Mouse (Mus musculus): ENCODE results near the gene Klf1.

The Klf1 gene

DNA sequence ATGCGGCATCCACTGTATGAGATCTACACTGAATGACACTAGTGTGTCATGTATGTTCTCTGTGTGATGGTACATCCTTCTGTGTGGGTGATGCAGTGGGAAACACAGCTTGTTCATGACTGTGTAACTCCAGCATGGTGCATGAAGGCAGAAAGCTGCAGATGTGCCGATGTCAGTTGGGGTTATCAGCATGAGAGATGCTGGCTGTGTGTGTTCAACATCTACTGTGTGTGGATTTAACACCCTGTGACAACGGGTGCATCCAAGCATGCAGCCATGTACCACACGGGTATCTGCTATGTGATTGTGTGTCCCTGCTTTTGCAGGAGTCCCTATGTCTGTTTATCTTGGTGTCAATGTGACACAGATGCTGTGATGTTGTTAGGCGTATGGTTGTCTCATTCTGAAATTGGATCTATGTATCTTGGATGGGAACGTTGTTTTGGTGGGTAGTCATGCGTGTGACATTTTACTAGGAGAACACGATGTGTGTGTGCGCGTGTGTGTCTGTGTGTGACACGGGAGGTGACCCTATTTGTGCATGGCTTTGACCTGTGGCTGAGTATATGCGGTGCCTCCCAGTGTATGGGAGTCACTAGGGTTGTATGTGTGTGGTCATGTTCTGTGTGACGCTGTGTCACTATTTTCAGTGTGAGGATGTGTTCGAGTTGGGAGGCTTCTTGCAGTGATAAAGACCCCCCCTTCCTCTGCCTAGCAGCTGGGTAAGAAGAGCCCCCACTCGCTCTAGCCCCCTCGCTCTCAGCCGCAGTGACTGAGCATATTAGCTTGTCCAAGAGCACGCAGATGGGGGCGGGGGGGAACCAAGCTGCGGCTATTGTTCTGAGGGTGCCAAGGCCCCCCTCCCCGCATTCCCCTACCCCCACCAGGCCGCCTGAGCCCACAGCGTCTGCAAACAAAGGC lies 34.6 kb downstream of the Klf1 start:
- DNase-seq (ENCODE audit: low spot score in 2 of 2), result no peak

DNA sequence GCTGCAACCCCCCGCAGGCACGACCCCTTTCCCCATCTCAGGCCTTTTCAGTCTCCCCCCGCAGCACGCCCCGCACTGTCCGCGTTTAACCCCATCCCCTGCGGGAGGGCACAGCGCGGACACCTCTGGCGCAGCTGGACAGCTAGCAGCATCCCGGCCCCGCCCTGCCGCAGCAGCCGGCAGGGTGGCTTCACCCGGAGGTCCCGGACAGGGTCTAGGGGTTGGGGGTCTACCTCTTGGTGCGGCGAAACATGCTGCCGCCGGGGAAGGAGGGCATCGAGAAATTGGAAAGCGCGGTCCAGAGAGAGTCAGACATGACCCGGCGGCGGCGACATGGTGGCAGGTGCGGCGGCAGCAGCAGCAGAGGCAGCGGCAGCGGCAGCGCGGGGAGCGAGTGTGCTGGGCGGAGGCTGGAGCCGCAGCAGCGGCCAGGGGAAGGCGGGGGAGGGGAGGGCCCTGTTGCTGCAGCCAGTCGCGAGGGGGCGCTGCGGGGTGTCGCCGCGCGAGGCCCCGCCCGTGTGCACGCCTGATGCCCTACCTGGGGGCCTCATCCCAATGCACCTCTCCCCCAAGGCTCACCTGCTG lies 35.3 kb downstream of the Klf1 start, which contains the start of gene Mast1:
Gene Mast1, minus strand, starts transcription at position 398 of the 585 bp plus-strand sequence.
- DNase-seq (ENCODE audit: low spot score in 2 of 2), result peak in 1 of 2 experiments; percentile 72

DNA sequence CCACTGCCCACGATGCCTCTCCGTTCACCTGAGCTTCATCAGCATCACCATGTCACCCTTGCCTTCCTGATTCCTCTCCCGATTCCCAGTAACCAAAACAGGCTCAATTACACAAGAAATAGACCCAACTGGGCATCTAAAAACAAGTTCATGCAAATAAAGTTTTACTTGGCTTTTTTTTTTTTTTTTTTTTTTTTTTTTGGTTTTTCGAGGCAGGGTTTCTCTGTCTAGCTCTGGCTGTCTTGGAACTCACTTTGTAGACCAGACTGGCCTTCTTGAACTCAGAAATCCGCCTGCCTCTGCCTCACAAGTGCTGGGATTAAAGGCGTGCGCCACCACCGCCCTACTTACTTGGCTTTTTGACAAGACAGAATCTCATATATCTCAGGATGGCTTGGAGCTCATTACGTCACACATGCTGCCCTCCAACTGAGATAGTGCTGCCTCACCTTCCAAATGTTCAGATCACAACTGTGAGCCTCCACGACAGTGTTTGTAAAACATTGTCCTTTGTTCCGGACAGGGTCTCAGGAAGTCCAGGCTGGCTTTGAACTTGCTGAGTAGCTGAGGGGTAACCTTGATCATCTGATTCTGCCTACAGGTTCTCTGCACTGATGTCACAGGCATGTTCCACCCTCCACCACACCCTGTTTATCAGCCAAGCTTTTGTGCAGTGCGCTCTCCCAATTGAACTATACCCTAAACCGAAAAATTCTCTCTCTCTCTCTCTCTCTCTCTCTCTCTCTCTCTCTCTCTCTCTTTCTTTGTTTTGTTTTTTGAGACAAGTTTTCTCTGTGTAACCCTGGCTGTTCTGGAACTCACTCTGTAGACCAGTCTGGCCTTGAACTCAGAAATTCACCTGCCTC lies 36.1 kb downstream of the Klf1 start:
- no peak for DNase-seq (ENCODE audit: low spot score in 2 of 2)

DNA sequence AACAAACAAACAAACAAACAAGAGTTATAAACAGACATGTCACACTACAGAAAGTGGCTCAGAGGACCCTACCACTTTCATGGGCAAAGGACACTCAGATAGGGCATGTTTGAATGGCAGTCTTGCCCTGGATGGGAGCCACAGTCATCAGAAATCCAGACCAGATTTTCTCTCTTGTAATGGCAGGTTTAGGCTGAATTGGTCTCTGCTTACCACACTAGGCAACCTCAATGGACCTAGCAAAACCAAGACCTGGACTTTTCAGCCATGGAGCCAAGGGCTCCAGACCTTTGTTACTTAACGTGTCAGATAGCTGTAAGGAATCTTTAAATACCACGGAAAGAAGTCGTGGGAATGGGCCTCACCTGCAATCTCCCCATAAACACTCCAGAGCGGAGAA lies 42.0 kb downstream of the Klf1 start:
- DNase-seq (ENCODE audit: low spot score in 2 of 2), result no peak

DNA sequence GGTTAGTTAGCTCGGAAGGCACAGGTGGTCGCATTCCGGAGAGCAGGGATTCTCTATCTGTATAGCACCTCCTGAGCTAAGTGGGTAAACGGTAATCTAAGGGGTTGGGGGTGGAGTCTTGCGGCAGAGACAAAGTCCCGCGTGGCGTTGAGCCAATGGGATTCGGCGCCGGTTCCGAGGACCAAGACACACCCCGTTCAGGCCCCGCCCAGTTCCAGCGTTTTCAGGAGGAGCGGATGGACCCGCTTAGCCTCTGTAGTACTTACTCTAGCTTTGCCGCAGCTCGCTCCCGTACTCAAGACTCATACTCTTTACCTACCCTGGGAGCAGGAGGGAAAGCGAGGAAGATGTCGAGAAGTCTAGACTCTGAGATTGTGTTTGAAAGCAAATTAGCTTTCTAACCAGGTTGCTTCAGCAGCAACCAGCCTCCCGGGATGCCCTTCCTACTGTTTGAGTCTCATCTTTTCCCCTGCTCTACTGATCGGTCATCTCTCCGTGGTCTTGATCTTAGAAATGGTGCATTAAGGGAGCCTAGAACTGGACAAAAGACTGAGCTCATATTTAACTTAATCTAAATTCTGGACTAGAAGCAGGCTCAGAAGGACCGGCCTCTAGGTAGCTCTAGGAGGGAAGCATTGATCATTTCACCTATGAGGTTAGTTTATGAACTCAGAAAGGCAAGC lies 42.9 kb downstream of the Klf1 start:
- DNase-seq (ENCODE audit: low spot score in 2 of 2), result peak; percentile 62 to 66

DNA sequence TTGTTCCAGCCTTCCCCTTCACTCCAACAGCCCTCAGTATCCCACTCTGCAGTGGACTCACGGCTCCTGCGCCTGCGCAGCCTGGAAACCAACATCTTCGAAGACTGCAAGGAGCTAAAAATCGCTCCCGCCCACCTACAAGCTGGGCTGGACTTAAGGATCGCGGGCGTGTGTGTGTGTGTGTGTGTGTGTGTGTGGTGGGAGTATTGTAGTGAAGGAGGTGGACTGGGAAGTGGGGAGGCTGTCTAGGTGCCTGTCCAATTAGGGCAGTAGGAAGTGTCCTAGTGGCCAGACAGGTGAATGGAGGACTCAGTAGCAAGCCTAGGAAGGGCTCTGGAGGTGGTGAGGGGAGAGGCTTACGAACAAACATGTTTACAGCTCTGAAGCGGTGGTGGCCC lies 43.5 kb downstream of the Klf1 start:
- peak; percentile 69 to 78 for DNase-seq (ENCODE audit: low spot score in 2 of 2)

DNA sequence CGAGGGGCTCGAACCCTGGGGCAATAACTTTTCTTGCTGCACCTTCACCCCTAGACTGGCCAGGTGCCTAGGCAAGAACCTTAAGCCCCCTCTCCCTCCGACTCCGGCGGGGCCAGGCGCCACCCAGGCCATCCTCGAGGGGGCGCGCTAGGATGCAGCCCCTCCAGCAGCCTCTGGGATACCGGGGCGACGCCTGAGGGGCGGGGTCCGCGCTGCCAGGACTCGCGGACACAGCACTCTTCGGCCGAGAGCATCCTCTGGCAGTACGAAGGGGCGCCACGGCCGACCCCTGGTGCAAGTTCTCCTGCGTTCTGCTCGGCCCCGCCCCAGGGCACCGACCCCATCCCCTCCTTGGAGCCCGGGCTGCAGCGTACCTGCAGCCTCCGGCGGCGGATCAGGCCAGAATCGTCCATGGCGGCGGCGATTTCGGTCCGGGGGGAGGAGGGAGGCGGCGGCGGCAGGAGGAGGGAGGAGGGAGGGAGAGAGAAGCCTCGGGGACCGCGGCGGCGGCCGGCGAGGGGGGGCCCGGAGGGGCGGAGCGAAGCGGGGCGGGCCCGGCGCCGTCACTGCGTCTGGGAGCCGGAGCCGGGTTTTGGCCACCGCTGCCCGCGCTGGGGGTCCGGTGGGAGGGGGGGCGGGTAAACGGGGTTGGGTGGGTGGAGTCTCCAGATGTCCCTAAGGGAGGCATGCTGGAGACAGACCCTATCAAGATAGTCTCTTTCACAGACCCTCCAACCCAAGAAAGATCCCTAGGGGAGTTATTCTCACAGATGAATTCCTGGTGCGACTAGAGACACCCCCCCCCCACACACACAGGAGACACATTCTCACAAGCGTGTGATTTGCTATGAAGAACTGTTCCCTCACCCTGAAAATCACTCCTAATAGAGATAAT lies 44.2 kb downstream of the Klf1 start:
- DNase-seq (ENCODE audit: low spot score in 2 of 2), result peak in 1 of 2 experiments; percentile 58

DNA sequence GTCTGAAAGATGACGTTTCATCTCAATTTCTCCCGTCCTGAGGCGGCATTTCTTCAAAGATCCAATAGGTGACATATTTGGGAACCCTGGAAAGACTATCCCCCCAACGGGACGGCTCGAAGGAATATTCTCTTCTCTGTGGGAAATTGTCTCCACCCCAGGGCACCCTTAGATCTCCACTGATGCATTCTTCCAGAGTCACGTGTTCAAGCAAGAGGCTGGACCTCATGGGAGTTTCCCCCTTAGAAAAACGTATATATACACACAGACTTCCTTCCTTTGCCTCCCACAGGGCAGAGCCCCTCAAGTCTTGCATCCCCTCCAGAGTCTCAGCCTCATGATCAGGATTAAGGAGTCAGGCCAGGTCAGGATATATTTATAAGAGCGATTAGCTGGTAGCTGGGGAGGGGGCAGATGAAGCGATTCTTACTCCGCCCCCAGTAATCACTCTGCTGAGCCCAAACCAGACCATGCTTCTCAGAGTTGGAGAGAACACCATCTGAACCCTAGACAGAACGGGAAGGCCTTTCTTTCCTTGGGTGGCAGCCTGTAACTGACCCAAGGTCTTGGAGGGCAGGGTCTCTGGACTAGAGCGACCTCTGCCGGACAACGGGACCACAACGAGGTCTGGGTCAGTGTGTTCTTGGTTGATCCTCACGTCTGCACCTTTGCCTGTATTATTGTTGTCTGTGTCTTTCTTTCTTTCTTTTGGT lies 45.0 kb downstream of the Klf1 start, which contains the start of gene Rtbdn:
Gene Rtbdn, plus strand, starts transcription at position 464 of the 713 bp plus-strand sequence.
- no peak for DNase-seq (ENCODE audit: low spot score in 2 of 2)

DNA sequence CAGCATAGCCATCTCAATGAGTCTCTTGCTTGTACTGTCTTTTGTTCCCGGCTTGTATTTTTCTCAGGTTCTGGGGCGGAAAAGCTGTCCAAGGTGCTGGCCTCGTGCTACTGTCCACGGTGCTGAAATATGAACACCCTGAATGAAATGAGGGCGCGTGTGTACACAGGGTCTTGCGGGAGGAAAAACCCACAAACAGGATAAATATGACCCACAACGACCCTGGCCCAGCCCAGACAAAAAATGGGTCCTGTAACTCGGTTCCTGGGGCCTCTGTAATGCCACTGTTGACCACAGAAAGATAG lies 45.5 kb downstream of the Klf1 start:
- no peak for DNase-seq (ENCODE audit: low spot score in 2 of 2)

DNA sequence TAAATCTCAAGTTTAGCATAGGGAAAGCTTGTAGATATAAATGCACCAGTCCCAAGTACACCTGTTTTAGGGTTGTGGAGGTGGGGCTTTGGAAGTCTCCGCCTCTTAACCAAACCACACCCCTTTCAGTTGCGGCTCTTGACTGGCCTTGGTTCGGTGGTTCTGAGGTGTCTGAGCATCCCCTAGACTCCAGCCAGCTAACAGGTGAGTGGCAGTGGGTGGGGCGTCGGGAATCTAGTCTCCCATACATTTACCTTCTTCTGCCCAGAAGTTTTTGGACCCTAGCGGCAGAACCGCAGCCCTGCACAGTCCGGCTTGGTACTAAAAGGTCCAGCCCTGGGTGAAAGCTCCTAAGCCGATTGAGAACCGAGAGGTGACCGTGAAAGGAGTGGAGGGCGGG lies 48.0 kb downstream of the Klf1 start:
- DNase-seq (ENCODE audit: low spot score in 2 of 2), result no peak

DNA sequence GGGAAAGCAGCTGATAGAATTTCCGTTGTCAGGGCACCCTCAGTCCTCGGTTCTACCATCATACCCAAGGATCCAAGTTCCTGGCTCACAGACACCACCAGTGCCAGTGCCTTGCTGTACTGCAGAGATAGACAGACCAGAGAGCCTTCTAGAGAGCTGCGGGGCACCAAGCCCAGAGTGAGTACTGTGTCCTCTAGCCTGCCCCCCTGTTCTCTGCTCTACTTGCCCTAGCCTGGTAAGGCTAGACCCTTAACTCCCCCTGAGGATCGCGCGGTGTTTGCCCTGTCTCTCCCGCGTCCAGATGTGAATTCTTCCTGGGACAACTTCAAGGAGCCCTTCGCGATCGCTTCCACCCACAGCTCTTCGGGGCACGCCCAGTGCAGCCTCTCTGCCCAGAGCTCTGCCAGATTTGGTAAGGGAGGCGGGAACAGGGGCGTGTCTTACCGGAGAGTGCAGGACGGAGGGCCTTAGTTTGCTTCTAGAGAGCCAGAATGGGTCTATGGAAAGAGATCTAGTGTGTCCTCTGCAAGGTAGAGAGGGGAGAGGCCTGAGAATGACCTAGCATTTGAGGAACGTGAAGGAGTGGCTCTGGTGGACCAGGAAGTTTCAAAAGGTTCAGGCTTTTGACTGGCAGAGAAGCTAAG lies 51.0 kb downstream of the Klf1 start:
- DNase-seq (ENCODE audit: low spot score in 2 of 2), result no peak

Data from frontal cortex, postnatal 10 days (tissue).